Mouse (Mus musculus) C2C12 (cell line): ENCODE data around the gene Meis2.

Experiments used
- CEBPB ChIP-seq: IDR thresholded peaks from one replicate; pipeline ENCODE4 v1.6.1; 2011; ENCODE audit warnings: low read depth, mild to moderate bottlenecking, control low read depth, moderate library complexity
- CTCF ChIP-seq: IDR thresholded peaks from one replicate; pipeline ENCODE4 v1.5.1; 2011; ENCODE audit not compliant: control insufficient read depth, insufficient read depth, insufficient read length
- FOSL1 ChIP-seq: IDR thresholded peaks from one replicate; pipeline ENCODE4 v1.8.0; 2011; ENCODE audit warnings: mild to moderate bottlenecking, low read length; ENCODE audit not compliant: poor library complexity, insufficient read depth, severe bottlenecking
- MYOD1 ChIP-seq: IDR thresholded peaks from one replicate; pipeline ENCODE4 v1.6.1; 2011; ENCODE audit warnings: low read depth; ENCODE audit not compliant: control insufficient read depth, insufficient read length
- MYOG ChIP-seq: IDR thresholded peaks from one replicate; pipeline ENCODE4 v1.6.1; 2011; ENCODE audit not compliant: control insufficient read depth, insufficient read length; ENCODE audit errors: extremely low read depth
- USF1 ChIP-seq: IDR thresholded peaks from one replicate; pipeline ENCODE4 v1.6.1; 2011; ENCODE audit warnings: low read depth, mild to moderate bottlenecking, control low read depth, moderate library complexity

- TF ChIP-seq MYOG: no peak
- TF ChIP-seq USF1: no peak
- TF ChIP-seq CTCF: no peak
- TF ChIP-seq FOSL1: no peak
- TF ChIP-seq CEBPB: no peak
- no peak for TF ChIP-seq MYOD1
Measured at GRCm38 (mm10) chr2:116075477-116075876, 9.8 kb upstream of the Meis2 start.
